Mouse (Mus musculus): ENCODE measurements around the gene Mettl21a.

DNA sequence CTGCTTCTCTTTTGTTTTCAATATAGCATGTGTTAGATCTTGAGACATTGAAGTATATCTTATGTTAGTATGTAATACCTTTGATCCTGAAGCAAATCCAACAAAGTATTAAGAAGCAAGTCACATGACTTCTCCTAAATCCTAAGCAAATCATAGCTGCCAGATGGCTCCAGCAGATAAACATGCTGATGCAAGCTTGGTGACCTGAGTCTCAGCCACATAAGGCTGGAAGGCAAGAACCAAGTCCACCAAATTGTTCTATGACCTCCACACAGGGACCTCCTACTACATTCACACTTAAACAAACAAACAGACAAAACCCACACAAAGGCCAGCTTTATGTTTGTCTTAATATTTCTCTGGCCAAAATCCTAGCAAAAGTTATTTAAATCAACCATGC, 48.8 kb downstream of the Mettl21a start:
- TF ChIP-seq POLR2A (IDR thresholded peaks at IDR 0.05; ENCODE audit: extremely low read depth, insufficient read depth, low read length): no peak
- TF ChIP-seq CTCF (IDR thresholded peaks at IDR 0.05; ENCODE audit: low read depth, low read length): no peak

All from liver, adult 2 months (tissue).